Mouse (Mus musculus) intestine, postnatal 0 days (tissue): ENCODE measurements at regions not wholly inside any gene's neighbourhood (a gene's known extent, or its start where the extent isn't known, plus 50 kb on each side); places are given as distances from the start of the nearest gene placed in this dataset.

Source experiments
- ATAC-seq: fragments of 200-750 bp; cut with Nextera tagmentation; 2 replicates; pipeline ENCODE4 v1.8.0; 2017; ENCODE audit warnings: mild to moderate bottlenecking, moderate TSS enrichment, moderate library complexity
- H3K27ac ChIP-seq: fragments of 300-500 bp; sonication (generic); 2 replicates; pipeline ENCODE4 v1.5.1; 2014; ENCODE audit warnings: mild to moderate bottlenecking, low read depth, low read length, moderate library complexity
- H3K27me3 ChIP-seq: fragments of 300-500 bp; sonication (generic); replicated peaks from 2 replicates; pipeline ENCODE4 v1.6.1; 2014; ENCODE audit warnings: low read length, mixed read lengths; ENCODE audit not compliant: control insufficient read depth, insufficient read depth
- H3K36me3 ChIP-seq: fragments of 300-500 bp; sonication (generic); 2 replicates; pipeline ENCODE4 v1.6.1; 2014; ENCODE audit warnings: mild to moderate bottlenecking, moderate library complexity; ENCODE audit not compliant: control insufficient read depth, insufficient read depth
- H3K4me1 ChIP-seq: fragments of 300-500 bp; sonication (generic); replicated peaks from 2 replicates; pipeline ENCODE4 v1.6.1; 2014; ENCODE audit warnings: antibody characterized with exemption, low read length, mixed read lengths; ENCODE audit not compliant: control insufficient read depth, insufficient read depth
- H3K4me2 ChIP-seq: fragments of 300-500 bp; sonication (generic); replicated peaks from 2 replicates; pipeline ENCODE4 v1.6.1; 2014; ENCODE audit warnings: low read depth, mild to moderate bottlenecking, moderate library complexity
- H3K4me3 ChIP-seq: fragments of 300-500 bp; sonication (generic); 2 replicates; pipeline ENCODE4 v1.5.1; 2014; ENCODE audit warnings: low read depth, low read length
- H3K9ac ChIP-seq: fragments of 300-500 bp; sonication (generic); 2 replicates; pipeline ENCODE4 v1.6.1; 2014; ENCODE audit warnings: mild to moderate bottlenecking, low read depth, low read length
- H3K9me3 ChIP-seq: fragments of 300-500 bp; sonication (generic); 2 replicates; pipeline ENCODE4 v1.6.1; 2016; ENCODE audit warnings: mixed run types; ENCODE audit not compliant: control insufficient read depth
- CTCF ChIP-seq: sonication (generic); IDR thresholded peaks from 2 replicates; pipeline ENCODE4 v1.5.1; 2016; ENCODE audit warnings: low read depth, mild to moderate bottlenecking, control low read depth, antibody characterized with exemption, moderate library complexity
- WGBS: fragments of 180-500 bp; shearing (Covaris S2); extraction: QIAGEN DNeasy Blood & Tissue Kit; methylation state at CpG from one replicate; pipeline ENCODE4 v1.1.7; 2014; 5-methylcytosine and 5-hydroxymethylcytosine counted together

DNA sequence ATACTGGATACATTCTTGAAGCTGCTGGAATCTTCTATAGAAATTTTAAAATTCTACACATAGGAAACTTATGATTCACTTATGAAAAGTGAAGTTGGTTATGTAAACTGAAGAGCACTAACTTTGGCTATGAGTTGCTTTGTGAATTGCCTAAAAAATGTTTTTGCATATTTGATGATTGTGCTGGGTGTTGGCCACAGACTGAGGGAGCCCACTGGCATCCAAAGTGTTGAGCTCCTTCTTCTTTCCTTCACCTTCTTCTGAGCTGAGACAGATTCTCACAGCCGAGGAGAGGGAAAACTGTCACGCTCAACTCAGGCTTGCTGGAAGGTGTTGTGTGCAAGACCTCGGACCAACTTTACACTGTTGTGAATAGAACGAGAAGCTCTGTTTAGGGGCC, 243.7 kb downstream of the Gm10260 start:
- Histone ChIP-seq H3K4me3 (no peak overlapping the region), H3K4me2 (no peak overlapping the region), H3K9me3 (no peaks in the 10 kb centered on the region), H3K9ac (no peak overlapping the region), H3K27me3 (no peaks in the 10 kb centered on the region), H3K36me3 (no peaks in the 10 kb centered on the region), H3K27ac (no peak overlapping the region), H3K4me1 (no peaks in the 10 kb centered on the region)
- WGBS, result 97% methylated on average over 4 of the region's 4 CpGs
- ATAC-seq, result no peak
- no peak for TF ChIP-seq CTCF

DNA sequence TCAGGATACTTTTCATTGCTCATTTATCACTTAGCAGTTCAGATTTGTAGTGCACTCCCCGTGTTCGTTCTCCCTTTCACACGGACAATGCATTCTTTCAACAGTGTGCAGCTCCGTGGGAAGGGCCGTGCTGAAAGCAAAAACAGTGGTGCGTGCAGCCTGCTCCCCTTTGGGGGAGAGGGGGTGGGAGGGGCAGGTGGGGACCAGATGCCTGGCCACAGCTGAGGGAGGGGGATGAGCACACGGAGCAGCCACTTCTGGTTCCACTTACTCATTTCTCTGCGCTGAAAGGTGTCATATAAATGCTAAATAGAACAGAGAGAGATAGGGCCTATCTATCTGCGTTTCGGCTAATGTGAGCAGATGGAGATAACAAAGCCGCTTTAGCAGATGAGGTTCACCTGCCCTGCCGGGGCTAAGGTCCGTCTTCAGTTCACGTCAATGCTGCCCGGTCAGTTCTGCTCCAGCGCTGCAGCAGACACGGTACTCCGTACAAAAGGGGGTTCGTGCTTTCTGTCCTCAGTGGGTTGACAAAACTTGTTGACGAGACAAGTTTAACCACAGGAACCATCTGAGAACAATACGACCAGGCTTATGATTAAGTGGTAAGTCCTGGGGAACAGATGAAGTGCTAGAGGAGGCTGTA, 245.9 kb downstream of the Gm10260 start:
- Histone ChIP-seq H3K9me3 (no peaks in the 10 kb centered on the region), H3K27me3 (no peaks in the 10 kb centered on the region), H3K27ac (no peak overlapping the region), H3K4me1 (no peaks in the 10 kb centered on the region), H3K9ac (no peak overlapping the region), H3K4me2 (no peak overlapping the region), H3K4me3 (no peak overlapping the region), H3K36me3 (no peaks in the 10 kb centered on the region)
- no peak for ATAC-seq
- WGBS, result 38% methylated on average over 21 of the region's 21 CpGs
- no peak for TF ChIP-seq CTCF

GRCm38 (mm10) chr13:97512521-97512920, 247.9 kb downstream of the Gm10260 start:
- no peaks in the 10 kb centered on the region for H3K4me1 ChIP-seq
- no peak for TF ChIP-seq CTCF
- ATAC-seq, result no peak
- no peaks in the 10 kb centered on the region for H3K36me3 ChIP-seq
- no peak overlapping the region for H3K27ac ChIP-seq
- 54% methylated on average over 4 of the region's 4 CpGs for WGBS
- 0 out of 2 replicates have a peak, but pooled peaks cover 3% of the 10 kb centered on the region for H3K27me3 ChIP-seq
- no peak overlapping the region for H3K4me3 ChIP-seq
- H3K4me2 ChIP-seq, result no peak overlapping the region
- no peaks in the 10 kb centered on the region for H3K9me3 ChIP-seq
- no peak overlapping the region for H3K9ac ChIP-seq

DNA sequence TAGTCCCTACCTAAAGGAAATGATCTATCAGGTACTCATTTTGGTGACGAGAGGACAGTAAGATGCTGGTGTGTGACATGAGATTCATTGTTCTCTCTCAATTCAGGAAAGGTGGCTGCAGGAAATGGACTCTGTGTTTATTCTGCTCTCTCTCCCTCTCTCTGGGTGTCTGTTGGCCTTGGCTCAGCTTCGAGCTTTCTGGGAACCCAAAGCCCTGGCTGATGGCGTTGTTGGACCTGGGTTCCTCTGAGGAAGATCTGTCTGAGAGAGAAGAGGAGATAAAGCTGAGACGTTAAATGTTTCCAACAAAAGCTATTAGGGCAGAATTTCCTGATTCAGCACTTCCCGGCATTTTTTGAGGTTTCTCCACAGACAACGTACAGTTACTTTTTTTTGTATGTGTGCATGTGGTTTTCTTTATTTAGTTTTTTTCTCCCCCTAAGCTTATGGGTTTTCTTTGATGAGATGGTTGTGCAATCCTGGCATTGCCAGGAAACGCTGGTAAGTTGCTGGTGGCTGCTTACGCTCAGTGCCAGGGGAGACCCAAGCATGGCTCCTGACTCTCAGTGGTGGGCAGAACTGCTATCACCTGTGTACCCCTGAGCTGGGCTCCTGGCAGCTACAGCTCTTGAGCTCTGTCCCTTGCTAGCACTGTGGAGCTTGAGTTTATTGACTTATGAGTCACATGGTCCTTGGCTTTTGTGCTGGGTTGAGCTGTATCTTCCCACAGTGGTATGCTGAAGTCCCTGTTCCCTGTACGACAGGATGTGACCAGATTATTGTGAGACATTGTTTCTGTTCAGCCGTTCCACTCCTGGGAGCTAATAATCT, 249.8 kb downstream of the Gm10260 start:
- no peak for TF ChIP-seq CTCF
- no peak overlapping the region for H3K4me2 ChIP-seq
- 45% methylated on average over 10 of the region's 10 CpGs for WGBS

DNA sequence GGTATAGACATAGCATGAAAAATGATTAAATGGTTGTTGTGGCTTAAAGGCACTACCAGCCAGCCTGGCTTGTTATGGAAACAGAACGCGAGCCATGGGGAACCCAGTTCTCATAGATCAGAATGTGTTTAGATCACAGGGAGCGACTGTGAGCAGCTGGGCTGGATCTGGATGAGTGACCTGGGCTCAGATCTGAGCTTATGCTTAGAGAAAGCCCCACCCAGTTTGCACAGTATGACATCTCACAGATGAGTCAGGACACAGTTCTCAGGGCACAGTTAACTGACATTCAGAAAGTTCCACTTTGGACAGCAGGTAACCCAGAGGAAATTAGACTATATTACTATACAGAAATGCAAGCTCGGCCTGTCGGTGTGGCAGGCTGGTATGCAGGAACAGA, 255.5 kb downstream of the Gm10260 start:
- ATAC-seq, result no peak
- H3K4me3 ChIP-seq, result no peak overlapping the region
- H3K9me3 ChIP-seq, result no peaks in the 10 kb centered on the region
- TF ChIP-seq CTCF, result no peak
- no peaks in the 10 kb centered on the region for H3K4me1 ChIP-seq
- 0 out of 2 replicates have a peak, but pooled peaks cover 3% of the 10 kb centered on the region for H3K27me3 ChIP-seq
- no peak overlapping the region for H3K4me2 ChIP-seq
- WGBS, result 82% methylated on average over 5 of the region's 5 CpGs
- H3K9ac ChIP-seq, result no peak overlapping the region
- H3K36me3 ChIP-seq, result no peaks in the 10 kb centered on the region
- H3K27ac ChIP-seq, result no peak overlapping the region

More for the DNA sequence above, 249.8 kb downstream of the Gm10260 start:
- 0 out of 2 replicates have a peak, but pooled peaks cover 3% of the 10 kb centered on the region for H3K27me3 ChIP-seq
- H3K36me3 ChIP-seq, result no peaks in the 10 kb centered on the region
- ATAC-seq, result peak; percentile 33; the same call in 1 of the 2 replicates
- H3K4me1 ChIP-seq, result no peaks in the 10 kb centered on the region
- no peak overlapping the region for H3K4me3 ChIP-seq
- H3K9ac ChIP-seq, result no peak overlapping the region
- no peaks in the 10 kb centered on the region for H3K9me3 ChIP-seq
- no peak overlapping the region for H3K27ac ChIP-seq

- Histone ChIP-seq H3K9me3 (no peaks in the 10 kb centered on the region), H3K36me3 (no peaks in the 10 kb centered on the region), H3K9ac (no peak overlapping the region), H3K4me3 (no peak overlapping the region), H3K27ac (no peak overlapping the region), H3K27me3 (0 out of 2 replicates have a peak, but pooled peaks cover 3% of the 10 kb centered on the region), H3K4me2 (no peak overlapping the region), H3K4me1 (no peaks in the 10 kb centered on the region)
- 97% methylated on average over 10 of the region's 10 CpGs for WGBS
- ATAC-seq, result no peak
- no peak for TF ChIP-seq CTCF
Measured at GRCm38 (mm10) chr13:97503955-97504739, 256.3 kb downstream of the Gm10260 start.
